Mouse (Mus musculus): ENCODE measurements around the gene Tbkbp1. TPM values are rescaled to one million over a fixed set of nuclear protein-coding genes. Genes with fewer than 3 reads are reported as not detected.

Tbkbp1 gene
- polyA plus RNA-seq, 1 experiment, result 10.4 TPM

- Histone ChIP-seq H3K4me3 (ENCODE audit: insufficient read depth, low read depth, low read length) (no peak overlapping the region), H3K4me1 (ENCODE audit: control insufficient read depth, insufficient read depth, low read length) (no peaks in the 10 kb centered on the region), H3K36me3 (ENCODE audit: control insufficient read depth, insufficient read depth, low read length) (no peaks in the 10 kb centered on the region), H3K27ac (ENCODE audit: insufficient read depth, low read depth, low read length) (no peak overlapping the region), H3K27me3 (replicated peaks; ENCODE audit: control insufficient read depth, insufficient read depth, low read length) (no peaks in the 10 kb centered on the region; the same call in 1 of the 2 replicates)
- TF ChIP-seq CTCF (conservative IDR thresholded peaks at IDR 0.05; ENCODE audit: insufficient read depth, insufficient read length, low read depth, low read length) (no peak), POLR2A (IDR thresholded peaks at IDR 0.05; ENCODE audit: low read depth, low read length) (no peak)
- DNase-seq, result no peak
- 73% methylated on average over 4 of the region's 4 CpGs for WGBS
These were observed 10.5 kb downstream of the Tbkbp1 start for GRCm38 (mm10) chr11:97140811-97141210.

DNA sequence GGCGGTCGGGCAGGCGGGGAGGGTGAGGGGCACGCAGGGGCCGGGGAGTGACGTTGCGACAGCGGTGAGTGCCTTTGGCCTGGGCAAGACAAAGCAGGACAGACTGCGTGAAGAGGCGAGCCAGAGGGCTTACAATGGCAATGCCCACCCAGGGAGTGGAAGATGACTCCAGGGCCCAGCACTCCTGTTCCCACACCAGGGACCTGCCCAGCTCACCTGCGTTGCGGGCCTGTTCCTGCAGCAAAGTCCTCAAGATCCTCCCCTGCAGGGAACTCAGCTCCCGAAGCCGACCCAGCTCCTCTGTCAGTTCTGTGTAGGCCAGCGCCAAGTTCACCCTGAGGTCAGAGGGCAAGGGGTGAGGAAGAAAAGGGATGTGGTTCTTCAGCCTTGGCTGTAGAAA is 12.0 kb downstream of the Tbkbp1 start:
- H3K27me3 ChIP-seq (replicated peaks; ENCODE audit: control insufficient read depth, insufficient read depth, low read length), result no peaks in the 10 kb centered on the region; the same call in 1 of the 2 replicates
- no peak for TF ChIP-seq POLR2A (IDR thresholded peaks at IDR 0.05; ENCODE audit: low read depth, low read length)
- TF ChIP-seq CTCF (conservative IDR thresholded peaks at IDR 0.05; ENCODE audit: insufficient read depth, insufficient read length, low read depth, low read length), result no peak
- peak overlapping the region; percentile 17; the same call in 1 of the 2 replicates for H3K4me3 ChIP-seq (ENCODE audit: insufficient read depth, low read depth, low read length)
- 58% methylated on average over 15 of the region's 15 CpGs for WGBS
- no peak overlapping the region for H3K27ac ChIP-seq (ENCODE audit: insufficient read depth, low read depth, low read length)
- no peak for DNase-seq
- H3K4me1 ChIP-seq (ENCODE audit: control insufficient read depth, insufficient read depth, low read length), result no peaks in the 10 kb centered on the region
- H3K36me3 ChIP-seq (ENCODE audit: control insufficient read depth, insufficient read depth, low read length), result no peaks in the 10 kb centered on the region

DNA sequence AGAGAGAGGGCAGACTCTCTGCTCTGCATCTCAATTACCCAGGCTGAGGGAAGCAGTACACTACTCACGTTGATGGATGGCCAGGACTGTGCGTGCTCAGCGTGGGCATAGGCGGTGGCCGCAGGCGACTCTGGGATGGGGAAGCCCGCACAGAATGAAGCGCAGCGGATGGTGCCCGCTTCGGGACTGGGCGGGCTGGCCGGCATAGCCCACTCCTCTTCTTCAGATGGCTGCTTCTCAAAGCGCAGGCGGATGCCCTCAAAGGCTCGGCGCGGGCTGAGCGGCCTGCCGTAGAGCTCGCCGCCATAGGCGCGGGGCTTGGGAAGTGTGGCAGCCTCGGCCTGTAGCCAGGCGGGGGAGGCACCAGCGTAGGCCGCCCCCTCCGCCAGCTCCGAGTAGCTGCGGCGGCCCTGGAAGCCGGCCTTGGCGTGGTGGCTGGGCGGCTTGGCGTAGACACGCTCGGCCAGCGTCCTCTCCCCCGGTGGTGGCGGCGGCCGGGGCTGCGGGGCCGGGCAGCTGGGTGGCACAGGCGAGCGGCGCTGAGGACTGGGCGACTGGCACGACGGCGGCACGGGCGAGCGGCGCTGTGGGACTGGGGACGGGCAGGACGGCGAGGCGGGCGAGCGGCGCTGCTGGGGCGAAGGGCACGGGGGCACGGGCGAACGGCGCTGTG is 12.6 kb downstream of the Tbkbp1 start:
- Histone ChIP-seq H3K27me3 (replicated peaks; ENCODE audit: control insufficient read depth, insufficient read depth, low read length) (no peaks in the 10 kb centered on the region; the same call in 1 of the 2 replicates), H3K4me1 (ENCODE audit: control insufficient read depth, insufficient read depth, low read length) (no peaks in the 10 kb centered on the region), H3K4me3 (ENCODE audit: insufficient read depth, low read depth, low read length) (peak overlapping the region; percentile 17), H3K36me3 (ENCODE audit: control insufficient read depth, insufficient read depth, low read length) (no peaks in the 10 kb centered on the region), H3K27ac (ENCODE audit: insufficient read depth, low read depth, low read length) (no peak overlapping the region)
- peak; percentile 38 for DNase-seq
- WGBS, result 45% methylated on average over 69 of the region's 69 CpGs
- TF ChIP-seq POLR2A (IDR thresholded peaks at IDR 0.05; ENCODE audit: low read depth, low read length) (no peak), CTCF (conservative IDR thresholded peaks at IDR 0.05; ENCODE audit: insufficient read depth, insufficient read length, low read depth, low read length) (no peak)

GRCm38 (mm10) chr11:97133270-97133669 is 18.0 kb downstream of the Tbkbp1 start:
- 52% methylated on average over 5 of the region's 5 CpGs for WGBS
- Histone ChIP-seq H3K27me3 (replicated peaks; ENCODE audit: control insufficient read depth, insufficient read depth, low read length) (no peaks in the 10 kb centered on the region), H3K4me3 (ENCODE audit: insufficient read depth, low read depth, low read length) (no peak overlapping the region), H3K36me3 (ENCODE audit: control insufficient read depth, insufficient read depth, low read length) (no peaks in the 10 kb centered on the region), H3K4me1 (ENCODE audit: control insufficient read depth, insufficient read depth, low read length) (no peaks in the 10 kb centered on the region), H3K27ac (ENCODE audit: insufficient read depth, low read depth, low read length) (no peak overlapping the region)
- no peak for TF ChIP-seq POLR2A (IDR thresholded peaks at IDR 0.05; ENCODE audit: low read depth, low read length)
- TF ChIP-seq CTCF (conservative IDR thresholded peaks at IDR 0.05; ENCODE audit: insufficient read depth, insufficient read length, low read depth, low read length), result no peak
- DNase-seq, result no peak

DNA sequence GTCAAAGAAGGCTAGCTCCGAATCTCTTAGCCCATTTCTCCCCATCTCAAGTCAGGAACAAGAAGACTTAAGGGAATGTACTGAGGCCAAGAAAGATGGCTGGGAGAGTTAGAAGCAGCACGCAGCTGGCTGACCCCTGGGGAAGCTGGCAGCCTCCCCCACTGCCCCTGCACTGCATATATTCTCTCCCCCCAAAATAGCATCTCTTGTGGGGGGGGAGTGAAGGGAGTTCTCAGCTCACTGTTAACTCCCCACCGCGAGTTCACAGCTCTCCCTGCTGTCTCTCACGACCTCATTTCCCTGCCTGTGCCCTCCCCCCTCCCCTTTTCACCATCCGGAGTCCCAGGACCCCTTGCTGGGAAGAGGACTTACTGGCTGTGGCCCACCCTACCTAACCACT is 19.1 kb downstream of the Tbkbp1 start:
- Histone ChIP-seq H3K27me3 (replicated peaks; ENCODE audit: control insufficient read depth, insufficient read depth, low read length) (no peaks in the 10 kb centered on the region), H3K36me3 (ENCODE audit: control insufficient read depth, insufficient read depth, low read length) (no peaks in the 10 kb centered on the region), H3K4me3 (ENCODE audit: insufficient read depth, low read depth, low read length) (no peak overlapping the region), H3K27ac (ENCODE audit: insufficient read depth, low read depth, low read length) (no peak overlapping the region), H3K4me1 (ENCODE audit: control insufficient read depth, insufficient read depth, low read length) (no peaks in the 10 kb centered on the region)
- no peak for DNase-seq
- WGBS, result 31% methylated on average over 6 of the region's 6 CpGs
- no peak for TF ChIP-seq CTCF (conservative IDR thresholded peaks at IDR 0.05; ENCODE audit: insufficient read depth, insufficient read length, low read depth, low read length)

DNA sequence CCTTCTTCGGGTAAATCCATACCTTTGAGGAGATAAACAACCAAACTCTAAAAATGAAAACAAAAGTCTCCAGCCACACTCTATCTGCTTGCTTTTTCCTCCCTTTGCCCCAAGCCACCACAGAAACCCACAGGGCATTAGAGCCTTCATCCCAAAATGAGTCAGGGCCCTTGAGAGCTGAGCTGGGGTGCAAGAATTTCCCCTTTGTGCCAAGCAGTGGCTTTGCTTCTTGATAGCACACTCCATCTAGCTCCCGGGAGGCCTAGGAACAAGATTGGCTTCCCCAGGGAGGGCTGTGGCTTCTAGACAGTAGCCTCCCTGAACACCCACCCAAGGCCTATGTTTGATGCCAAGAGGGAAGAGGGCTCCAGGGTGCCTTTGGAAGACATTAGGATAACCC is 19.6 kb downstream of the Tbkbp1 start:
- no peak overlapping the region for H3K4me3 ChIP-seq (ENCODE audit: insufficient read depth, low read depth, low read length)
- WGBS, result 87% methylated on average over 2 of the region's 2 CpGs

GRCm38 (mm10) chr11:97130318-97130717 is 21.0 kb downstream of the Tbkbp1 start:
- Histone ChIP-seq H3K27me3 (replicated peaks; ENCODE audit: control insufficient read depth, insufficient read depth, low read length) (no peaks in the 10 kb centered on the region), H3K4me3 (ENCODE audit: insufficient read depth, low read depth, low read length) (no peak overlapping the region), H3K4me1 (ENCODE audit: control insufficient read depth, insufficient read depth, low read length) (no peaks in the 10 kb centered on the region), H3K36me3 (ENCODE audit: control insufficient read depth, insufficient read depth, low read length) (no peaks in the 10 kb centered on the region), H3K27ac (ENCODE audit: insufficient read depth, low read depth, low read length) (no peak overlapping the region)
- no peak for DNase-seq
- WGBS, result 74% methylated on average over 7 of the region's 7 CpGs
- no peak for TF ChIP-seq POLR2A (IDR thresholded peaks at IDR 0.05; ENCODE audit: low read depth, low read length)
- TF ChIP-seq CTCF (conservative IDR thresholded peaks at IDR 0.05; ENCODE audit: insufficient read depth, insufficient read length, low read depth, low read length), result no peak

More for the DNA sequence above, 19.6 kb downstream of the Tbkbp1 start:
- no peaks in the 10 kb centered on the region for H3K27me3 ChIP-seq (replicated peaks; ENCODE audit: control insufficient read depth, insufficient read depth, low read length)
- no peak for TF ChIP-seq POLR2A (IDR thresholded peaks at IDR 0.05; ENCODE audit: low read depth, low read length)
- no peak for TF ChIP-seq CTCF (conservative IDR thresholded peaks at IDR 0.05; ENCODE audit: insufficient read depth, insufficient read length, low read depth, low read length)
- H3K27ac ChIP-seq (ENCODE audit: insufficient read depth, low read depth, low read length), result no peak overlapping the region
- H3K4me1 ChIP-seq (ENCODE audit: control insufficient read depth, insufficient read depth, low read length), result no peaks in the 10 kb centered on the region
- H3K36me3 ChIP-seq (ENCODE audit: control insufficient read depth, insufficient read depth, low read length), result no peaks in the 10 kb centered on the region
- no peak for DNase-seq
